8 mouse cellular contexts compared by ENCODE assay signal in the genomic region with DNA sequence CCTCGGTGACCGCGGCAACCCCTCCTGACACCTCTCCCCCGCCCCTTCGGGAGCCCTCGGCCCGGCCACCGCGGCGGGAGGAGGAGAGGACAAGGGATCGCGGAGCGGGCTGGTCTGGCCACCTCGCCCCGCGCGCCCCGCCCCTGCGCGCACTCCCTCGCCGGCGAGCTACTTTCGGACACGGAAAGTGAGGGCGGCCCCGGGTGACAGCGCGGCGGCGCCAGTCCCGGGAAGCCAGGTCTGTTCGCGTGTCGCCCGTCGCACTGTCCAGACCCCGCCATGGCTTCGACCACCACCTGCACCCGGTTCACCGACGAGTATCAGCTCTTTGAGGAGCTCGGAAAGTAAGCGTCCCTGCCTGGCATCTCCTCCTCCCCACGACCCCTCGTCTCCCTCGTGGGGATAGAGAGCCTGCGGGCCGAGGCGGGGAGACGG. TPM values are rescaled to one million over a fixed set of nuclear protein-coding genes. Genes with fewer than 3 reads are reported as not detected.
DNase-seq lines count a peak whose midpoint lies in the region; ATAC-seq and TF ChIP-seq lines count a peak whose summit lies in the region.

No protein-coding gene starts in this region.

- under 1% methylated on average over 50 of the region's 51 CpGs for WGBS in bone marrow, adult 2 months

- TF ChIP-seq CTCF in bone marrow, adult 2 months (IDR thresholded peaks at IDR 0.05; ENCODE audit: control insufficient read depth, insufficient read depth, low read length), result no peak
- no peak for TF ChIP-seq CTCF in left cerebral cortex, adult 2 months (IDR thresholded peaks at IDR 0.05)

- ATAC-seq in hematopoietic stem cell, adult 5-6 weeks (replicated peaks in 1 of 2; ENCODE audit: insufficient read depth in 1 of 2, low FRiP score in 2 of 2, low TSS enrichment in 1 of 2, low read depth in 1 of 2, poor library complexity in 2 of 2, severe bottlenecking in 2 of 2), result peak; percentile 9 to 13; a peak in 3 of 4 replicates

- peak overlapping the region; percentile 98 for H3K27ac ChIP-seq in bone marrow, adult 2 months (ENCODE audit: control insufficient read depth, insufficient read depth, low read depth, low read length, poor library complexity)
- H3K27ac ChIP-seq in left cerebral cortex, adult 2 months, result peak overlapping the region; percentile 92

- peak; percentile 10; the same call in 1 of the 2 replicates for TF ChIP-seq POLR2A in bone marrow, adult 2 months (IDR thresholded peaks at IDR 0.05; ENCODE audit: borderline replicate concordance, control insufficient read depth, low read depth, low read length)

- no peaks in the 10 kb centered on the region for H3K4me1 ChIP-seq in bone marrow, adult 2 months (ENCODE audit: control insufficient read depth, insufficient read depth, low read length)

- peak; percentile 45 to 50 for DNase-seq in CD8-positive naive resting alpha-beta T cell, adult 2 months (ENCODE audit: low read depth in 2 of 2, low spot score in 2 of 2)
- peak; percentile 57 to 71 for DNase-seq in frontal cortex, postnatal 10 days (ENCODE audit: low spot score in 2 of 2)
- peak; percentile 72 to 74 for DNase-seq in left cerebral cortex, adult 2 months (ENCODE audit: extremely low spot score in 1 of 2, low spot score in 2 of 2)
- DNase-seq in lung, postnatal 36 days, result peak; percentile 88
- peak; percentile 73 for DNase-seq in retina, postnatal 7 days (ENCODE audit: low read depth, low spot score)
- DNase-seq in thymus, postnatal 4 days, result peak; percentile 77

- peak overlapping the region; percentile 85 for H3K4me3 ChIP-seq in bone marrow, adult 2 months (replicated peaks; ENCODE audit: control insufficient read depth, low read depth, low read length)
- peak overlapping the region; percentile 73 for H3K4me3 ChIP-seq in left cerebral cortex, adult 2 months

- intact Hi-C loops in left cerebral cortex, adult 2 months (cut with DNase I), result loop anchor here (1.0 to 10.0 kb wide), 8 partner anchors 60 to 808 kb away; no protein-coding TSS in a partner anchor

RNA-seq across cellular contexts. Expression of gene Camk2d, which starts 1.1 kb away (rescaled TPM):
- polyA plus RNA-seq in bone marrow, adult 2 months (2011; ENCODE audit: insufficient read depth, insufficient read length, low replicate concordance, missing spikeins), result 7.5 and 25.3 TPM in 2 replicates
- 62.8 and 66.8 TPM in 2 replicates for total RNA-seq in hematopoietic stem cell, adult 5-6 weeks (2017)
- total RNA-seq in left cerebral cortex, adult 2 months (2021), result 100 to 1,000 TPM; 176 to 181 TPM

Comparison
In these comparisons a context has a peak if more than half of its experiments do, and no peak if none do; other contexts are left out.
1. Peak in every context shown above with its lines: DNase-seq, ATAC-seq, H3K4me3 ChIP-seq and H3K27ac ChIP-seq.